Mouse (Mus musculus) 416B (cell line): ENCODE data around the gene Pnmt.

Experiments used
- DNase-seq: peaks from one replicate; pipeline ENCODE4 v3.0.0; 2011; ENCODE audit warnings: low read depth

The Pnmt gene

GRCm38 (mm10) chr11:98418273-98418672 lies 32.0 kb downstream of the Pnmt start:
- DNase-seq = no peak

- DNase-seq = no peak
Measured at GRCm38 (mm10) chr11:98418939-98419547, 32.8 kb downstream of the Pnmt start.

- DNase-seq = no peak
Measured at GRCm38 (mm10) chr11:98426592-98426991, 40.3 kb downstream of the Pnmt start.

- no peak for DNase-seq
Measured at GRCm38 (mm10) chr11:98428436-98428835, 42.2 kb downstream of the Pnmt start.

- DNase-seq = no peak
Measured at GRCm38 (mm10) chr11:98431743-98432502, 45.7 kb downstream of the Pnmt start.

- DNase-seq = no peak
Measured at GRCm38 (mm10) chr11:98435723-98436122, 49.5 kb downstream of the Pnmt start.

- DNase-seq = no peak
Measured at GRCm38 (mm10) chr11:98437441-98437840, 51.2 kb downstream of the Pnmt start.
